Mouse (Mus musculus) ES-E14 (cell line): Measurements from ENCODE around the gene Ppp1r12c. TPM values are rescaled to one million over a fixed set of nuclear protein-coding genes. Genes with fewer than 3 reads are reported as not detected.

ENCODE experiments used
- DNase-seq: peaks from one replicate; pipeline ENCODE4 v3.0.0-alpha.2; 2013; ENCODE audit warnings: low read depth, low spot score
- H3K27ac ChIP-seq: 2 replicates; pipeline ENCODE4 v1.5.1; 2012; ENCODE audit warnings: low read depth, mild to moderate bottlenecking, low read length, moderate library complexity, mixed read lengths; ENCODE audit not compliant: poor library complexity, insufficient read depth, severe bottlenecking
- H3K36me3 ChIP-seq: 2 replicates; pipeline ENCODE4 v1.6.1; 2012; ENCODE audit warnings: mild to moderate bottlenecking, low read length, moderate library complexity, mixed read lengths; ENCODE audit not compliant: control insufficient read depth, poor library complexity, insufficient read depth, severe bottlenecking
- H3K4me1 ChIP-seq, 2 experiments: fragments of 150-350 bp in 1 of 2; sonication (generic) in 1 of 2; 2 replicates each; pipeline ENCODE4 v1.6.1; 2012; ENCODE audit warnings: low read length in 2 of 2, mild to moderate bottlenecking in 1 of 2, mixed read lengths in 1 of 2; ENCODE audit not compliant: control insufficient read depth in 2 of 2, insufficient read depth in 2 of 2, poor library complexity in 1 of 2
- H3K4me3 ChIP-seq, 2 experiments: fragments of 150-350 bp in 1 of 2; sonication (generic) in 1 of 2; 2 replicates each; pipeline ENCODE4 v1.5.1; 2012; ENCODE audit warnings: low read length in 2 of 2, low read depth in 1 of 2, mild to moderate bottlenecking in 1 of 2, mixed read lengths in 1 of 2; ENCODE audit not compliant: insufficient read depth in 1 of 2, poor library complexity in 1 of 2, severe bottlenecking in 1 of 2
- H3K9ac ChIP-seq: 2 replicates; pipeline ENCODE4 v1.6.1; 2012; ENCODE audit warnings: low read depth, mild to moderate bottlenecking, low read length, mixed read lengths; ENCODE audit not compliant: poor library complexity, insufficient read depth, severe bottlenecking
- H3K9me3 ChIP-seq: fragments of 150-350 bp; sonication (generic); 2 replicates; pipeline ENCODE4 v1.6.1; 2012; ENCODE audit warnings: low read depth, mild to moderate bottlenecking, low read length; ENCODE audit not compliant: control insufficient read depth, insufficient read depth
- CHD2 ChIP-seq: IDR thresholded peaks from 2 replicates; pipeline ENCODE4 v1.6.1; 2014; ENCODE audit warnings: mild to moderate bottlenecking, low read depth, low read length, inconsistent platforms
- HCFC1 ChIP-seq: IDR thresholded peaks from 2 replicates; pipeline ENCODE4 v1.6.1; 2012; ENCODE audit warnings: low read length, inconsistent platforms, borderline replicate concordance; ENCODE audit not compliant: insufficient read depth
- MAFK ChIP-seq: IDR thresholded peaks from 2 replicates; pipeline ENCODE4 v1.6.1; 2014; ENCODE audit warnings: mild to moderate bottlenecking, low read depth, low read length, inconsistent platforms; ENCODE audit not compliant: insufficient read depth
- ZC3H11A ChIP-seq: IDR thresholded peaks from 2 replicates; pipeline ENCODE4 v1.6.1; 2012; ENCODE audit warnings: low read depth, mild to moderate bottlenecking, inconsistent platforms, low read length, borderline replicate concordance
- ZNF384 ChIP-seq: IDR thresholded peaks from 2 replicates; pipeline ENCODE4 v1.6.1; 2012; ENCODE audit warnings: low read depth, low read length, inconsistent platforms
- in situ Hi-C, 2 experiments: fragments of 600-800 bp; cut with MboI; formaldehyde crosslinking; loops; one replicate each; pipeline ENCODE4 v1.15.1; 2025; ENCODE audit warnings: low sequenced_read_pairs in 2 of 2, inconsistent platforms in 1 of 2; ENCODE audit not compliant: unreplicated experiment in 2 of 2
- total RNA-seq: library from RNA; depleted of rRNA; stranded (reverse); fragments of 300-350 nt; gene quantifications from 2 replicates; pipeline ENCODE4 v1.2.3, GENCODE M21; 2012

Ppp1r12c gene
- total RNA-seq, 1 experiment, result 83.2 TPM

DNA sequence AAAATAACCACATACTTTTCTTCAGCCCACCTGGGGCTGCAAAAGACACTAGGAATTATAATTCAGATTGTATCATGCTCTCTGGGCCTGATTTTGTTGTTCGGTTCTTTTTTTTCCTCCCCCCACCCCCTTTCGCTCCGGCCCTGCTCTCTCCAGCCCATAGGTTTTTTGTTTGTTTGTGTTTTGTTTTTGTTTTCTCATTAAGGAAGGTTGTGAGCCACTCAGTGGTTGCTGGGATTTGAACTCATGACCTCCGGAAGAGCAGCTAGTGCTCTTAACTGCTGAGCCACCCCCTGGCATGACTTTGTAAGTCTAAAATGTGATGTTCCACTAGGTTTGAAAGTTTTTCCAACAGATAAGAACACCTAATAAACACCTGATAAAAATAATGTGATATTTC, 1.6 kb upstream of the Ppp1r12c start:
- no peak for DNase-seq
- TF ChIP-seq MAFK (no peak), CHD2 (no peak)
- Histone ChIP-seq H3K36me3 (no peaks in the 10 kb centered on the region), H3K27ac (no peak overlapping the region), H3K4me1 (no peaks in the 10 kb centered on the region; a peak in 3 of 4 replicates), H3K9me3 (no peaks in the 10 kb centered on the region), H3K4me3 (no peak overlapping the region), H3K9ac (no peak overlapping the region)
- in situ Hi-C loops, result no loop called here

DNA sequence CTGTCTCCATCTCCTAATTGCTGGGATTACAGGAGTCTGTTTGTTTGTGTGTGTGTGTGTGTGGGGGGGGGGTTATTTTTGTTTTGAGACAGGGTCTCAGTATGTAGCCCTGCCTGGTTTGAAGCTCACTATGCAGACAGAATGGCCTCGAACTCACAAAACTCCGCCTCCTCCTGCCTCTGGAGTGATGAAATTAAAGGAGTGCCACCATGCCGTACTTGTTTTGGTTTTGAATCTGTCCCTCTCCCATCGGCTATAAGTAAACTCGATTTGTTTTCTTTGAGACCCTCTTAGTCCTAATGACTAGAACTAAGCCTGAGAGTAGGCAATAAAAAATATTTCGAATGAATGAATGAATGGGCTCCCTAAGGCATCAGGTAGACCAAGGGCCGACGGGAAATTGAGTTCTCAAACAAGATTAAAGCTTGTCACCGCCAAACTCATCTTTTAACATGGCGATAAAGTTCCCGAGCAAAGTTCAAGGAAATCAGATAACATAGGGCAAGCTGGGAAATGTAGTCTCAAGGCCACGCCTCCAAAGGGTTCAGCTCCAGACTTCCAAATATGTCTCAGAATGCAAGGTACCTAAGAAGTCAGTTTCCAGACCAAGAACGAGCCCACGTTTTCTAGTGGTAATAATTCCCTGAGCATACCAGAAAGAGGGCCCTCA, 1.1 kb upstream of the Ppp1r12c start:
- in situ Hi-C loops, result no loop called here
- DNase-seq, result no peak
- H3K27ac ChIP-seq, result no peak overlapping the region

DNA sequence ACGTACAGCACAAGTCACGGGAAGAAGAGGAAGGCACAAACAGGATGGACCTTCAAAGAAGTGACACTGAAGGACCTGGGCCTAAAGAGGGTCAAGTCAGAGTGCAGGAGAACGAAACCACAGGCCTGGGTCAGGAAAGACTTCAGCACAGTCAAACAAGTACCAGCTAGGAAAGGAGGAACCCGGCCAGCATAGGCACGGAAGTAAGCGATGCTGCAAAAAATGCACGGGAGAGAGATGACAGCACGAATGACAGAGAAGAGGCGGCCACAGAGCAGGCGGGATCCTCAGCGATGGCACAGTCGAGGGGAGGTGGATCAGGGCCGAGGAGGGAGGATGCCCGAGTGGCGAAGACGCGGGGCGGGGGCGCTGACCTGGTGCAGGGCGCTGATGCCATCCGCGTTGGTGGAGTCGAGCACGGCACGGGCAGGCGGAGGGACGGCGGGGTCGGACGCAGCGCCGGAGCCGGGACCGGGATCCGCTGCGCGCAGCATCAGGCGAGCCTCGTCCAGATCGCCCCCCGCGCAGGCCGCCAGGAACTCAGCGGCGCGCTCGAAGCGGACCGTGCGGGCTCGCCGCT, 498 bp downstream of the Ppp1r12c start:
- Histone ChIP-seq H3K27ac (no peak overlapping the region), H3K36me3 (peaks cover 6% of the 10 kb centered on the region), H3K9me3 (no peaks in the 10 kb centered on the region), H3K4me3 (peak overlapping the region; percentile 92), H3K4me1 (no peaks in the 10 kb centered on the region; a peak in 1 of 4 replicates), H3K9ac (peak overlapping the region; percentile 88)
- in situ Hi-C loops, result no loop called here
- TF ChIP-seq CHD2 (no peak), HCFC1 (no peak), ZC3H11A (no peak)
- DNase-seq, result no peak

More for the DNA sequence above, 1.1 kb upstream of the Ppp1r12c start:
- Histone ChIP-seq H3K36me3 (no peaks in the 10 kb centered on the region; the same call in 1 of the 2 replicates), H3K4me3 (peak overlapping the region; percentile 92), H3K9me3 (no peaks in the 10 kb centered on the region), H3K4me1 (no peaks in the 10 kb centered on the region; a peak in 2 of 4 replicates), H3K9ac (peak overlapping the region; percentile 53; the same call in 1 of the 2 replicates)
- TF ChIP-seq MAFK (no peak), HCFC1 (peak; percentile 76; the same call in 1 of the 2 replicates)

DNA sequence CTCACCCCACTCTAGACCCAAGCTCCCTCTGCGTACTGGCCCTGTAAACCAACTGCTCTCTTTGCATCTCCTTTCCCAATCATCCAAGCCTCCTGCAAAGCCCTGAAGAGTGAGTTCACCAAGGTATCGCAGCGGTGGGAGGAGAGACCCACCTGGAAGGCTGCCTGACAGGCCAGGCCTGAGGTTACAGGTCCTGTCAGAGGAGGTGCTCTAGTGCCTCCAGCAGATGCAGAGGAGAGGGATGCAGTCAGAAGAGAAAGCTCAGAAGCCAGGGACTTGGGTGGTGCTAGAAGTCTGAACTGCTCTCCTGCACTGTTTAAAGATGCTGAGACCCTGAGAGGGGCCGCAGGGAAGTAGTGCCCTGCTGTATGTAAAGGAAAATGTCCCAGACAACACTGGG, 2.4 kb downstream of the Ppp1r12c start:
- TF ChIP-seq HCFC1 (no peak), MAFK (no peak), ZC3H11A (no peak), CHD2 (no peak), ZNF384 (no peak)
- no peak for DNase-seq
- Histone ChIP-seq H3K4me1 (no peaks in the 10 kb centered on the region; a peak in 1 of 4 replicates), H3K4me3 (no peak overlapping the region), H3K9ac (no peak overlapping the region), H3K36me3 (peaks cover 6% of the 10 kb centered on the region), H3K27ac (no peak overlapping the region), H3K9me3 (no peaks in the 10 kb centered on the region)
- in situ Hi-C loops, result no loop called here

DNA sequence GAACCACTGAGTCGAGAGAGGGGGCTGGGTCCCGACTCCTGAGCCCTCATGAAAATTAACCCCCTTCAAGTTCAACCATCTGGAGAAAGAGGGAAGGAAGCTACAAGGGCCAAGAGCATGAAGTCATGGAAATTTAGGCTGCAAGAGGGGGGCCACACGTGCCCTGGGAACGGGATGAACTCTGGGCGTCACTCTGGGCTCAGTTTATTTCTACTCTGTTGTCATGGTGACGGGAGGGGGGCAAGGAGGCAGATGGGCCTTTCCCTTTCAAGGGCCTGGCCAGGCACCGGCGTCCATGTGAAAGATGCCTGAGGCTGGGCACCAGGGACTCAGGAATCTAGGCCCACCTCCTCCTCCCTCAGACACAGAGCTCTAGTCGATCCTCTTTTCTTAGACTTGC, 3.2 kb downstream of the Ppp1r12c start:
- Histone ChIP-seq H3K4me3 (no peak overlapping the region), H3K36me3 (peaks cover 6% of the 10 kb centered on the region), H3K9me3 (no peaks in the 10 kb centered on the region), H3K27ac (no peak overlapping the region), H3K4me1 (no peaks in the 10 kb centered on the region; a peak in 1 of 4 replicates), H3K9ac (no peak overlapping the region)
- in situ Hi-C loops, result no loop called here
- TF ChIP-seq HCFC1, result no peak
- no peak for TF ChIP-seq ZC3H11A
- DNase-seq, result no peak
